Mouse (Mus musculus) neutrophil, adult 5-6 weeks (primary cell): Measurements from ENCODE around the gene Lypd6b. TPM values are rescaled to one million over a fixed set of nuclear protein-coding genes. Genes with fewer than 3 reads are reported as not detected.

Experiments used
- ATAC-seq: fragments of 151-379, 151-347 bp; 2 replicates; pipeline ENCODE4 v1.8.0; 2017; ENCODE audit warnings: mild to moderate bottlenecking, moderate TSS enrichment; ENCODE audit not compliant: insufficient number of reproducible peaks, poor library complexity, low FRiP score, severe bottlenecking; ENCODE audit errors: extremely low read depth
- total RNA-seq: library from RNA; stranded (forward); fragments of 200-1000 nt; gene quantifications from 2 replicates; pipeline ENCODE4 v1.2.3, GENCODE M21; 2017

Lypd6b gene
- total RNA-seq, 1 experiment from 2014 or later = 7.4 TPM

DNA sequence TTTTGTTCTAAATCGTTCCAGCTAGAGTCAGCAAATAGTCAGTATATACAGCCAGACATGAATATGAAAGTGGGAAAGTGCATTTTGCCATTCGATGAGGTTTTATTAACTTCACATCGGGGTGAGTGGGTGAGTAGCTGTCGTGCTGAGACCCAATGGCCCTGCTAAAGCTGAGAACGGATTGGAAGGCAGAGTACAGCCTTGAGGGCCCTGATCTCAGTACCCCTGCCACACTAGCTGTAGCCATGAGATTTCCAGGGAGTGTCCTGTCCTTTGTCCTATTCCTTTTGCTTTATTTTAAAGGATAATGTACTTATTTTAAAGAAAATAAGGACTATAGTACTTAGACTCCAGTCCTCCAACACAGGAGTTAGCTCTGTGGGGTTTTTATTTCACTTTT is 69.1 kb downstream of the Lypd6b start:
- no peak for ATAC-seq

DNA sequence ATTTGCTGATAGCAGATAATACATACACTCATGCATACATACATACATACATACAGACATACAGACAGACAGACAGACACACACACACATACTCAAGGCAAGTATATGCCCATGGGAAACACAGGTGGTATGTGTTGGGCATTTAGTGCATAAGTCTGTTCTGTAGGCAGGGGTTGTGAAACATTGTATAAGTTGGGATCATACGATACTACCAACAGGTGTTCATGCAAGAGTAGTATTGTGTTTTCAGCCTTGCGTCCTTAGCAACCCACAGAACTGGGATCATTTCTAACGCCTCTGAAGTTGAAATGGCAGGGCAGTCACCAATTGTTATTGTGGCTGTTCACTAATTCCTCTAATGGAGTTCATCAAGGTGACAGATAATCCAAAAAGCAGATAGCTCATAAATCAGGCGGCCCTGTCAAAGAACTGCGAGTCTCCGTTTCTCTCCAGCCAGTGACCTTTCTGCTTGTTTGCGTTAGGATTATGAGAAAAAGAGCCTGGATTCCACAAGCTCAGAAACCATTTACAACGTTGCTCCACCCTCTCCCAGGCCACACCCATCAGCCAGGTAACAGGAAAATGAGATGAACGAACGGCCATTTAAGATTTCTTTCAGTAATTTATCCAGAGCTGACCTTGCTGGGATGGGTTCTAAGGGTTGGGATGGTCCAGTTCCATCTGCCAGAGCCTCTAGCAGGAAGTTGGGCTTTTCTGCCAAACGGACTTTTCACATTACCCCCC is 72.9 kb downstream of the Lypd6b start:
- no peak for ATAC-seq

DNA sequence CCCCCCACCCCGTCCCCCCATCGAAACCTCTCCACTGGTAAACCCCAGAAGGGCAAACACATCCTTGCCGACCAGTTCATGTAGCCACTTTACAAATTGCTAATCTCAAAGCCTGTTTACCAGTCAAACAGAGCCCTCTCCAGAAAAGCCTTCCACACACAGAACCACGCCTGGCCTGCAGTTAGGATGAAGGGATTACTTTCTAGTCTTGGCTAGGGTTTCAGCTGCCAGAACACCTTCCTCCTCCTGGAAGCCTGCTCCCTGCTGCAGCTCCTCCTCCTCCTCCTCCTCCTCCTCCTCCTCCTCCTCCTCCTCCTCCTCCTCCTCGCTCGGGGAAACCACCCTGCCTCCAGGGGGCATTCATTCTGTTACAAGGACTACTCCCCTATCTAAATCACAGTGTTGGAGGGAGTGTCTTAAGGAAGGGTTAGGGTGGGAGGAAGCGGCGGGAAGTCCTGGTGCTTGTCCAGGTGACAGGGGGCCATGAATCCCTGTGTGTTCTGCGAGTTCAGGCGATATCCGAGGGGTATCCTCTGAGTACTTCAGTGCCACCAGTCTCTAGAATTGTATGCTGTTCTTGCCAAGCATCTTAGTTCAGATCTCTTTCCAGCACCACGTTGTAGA is 73.6 kb downstream of the Lypd6b start:
- ATAC-seq = no peak

- no peak for ATAC-seq
These were observed 74.2 kb downstream of the Lypd6b start for GRCm38 (mm10) chr2:49861658-49862057.

- no peak for ATAC-seq
These were observed 80.8 kb downstream of the Lypd6b start for GRCm38 (mm10) chr2:49868116-49868858.

GRCm38 (mm10) chr2:49869044-49869443 is 81.6 kb downstream of the Lypd6b start:
- ATAC-seq = no peak

DNA sequence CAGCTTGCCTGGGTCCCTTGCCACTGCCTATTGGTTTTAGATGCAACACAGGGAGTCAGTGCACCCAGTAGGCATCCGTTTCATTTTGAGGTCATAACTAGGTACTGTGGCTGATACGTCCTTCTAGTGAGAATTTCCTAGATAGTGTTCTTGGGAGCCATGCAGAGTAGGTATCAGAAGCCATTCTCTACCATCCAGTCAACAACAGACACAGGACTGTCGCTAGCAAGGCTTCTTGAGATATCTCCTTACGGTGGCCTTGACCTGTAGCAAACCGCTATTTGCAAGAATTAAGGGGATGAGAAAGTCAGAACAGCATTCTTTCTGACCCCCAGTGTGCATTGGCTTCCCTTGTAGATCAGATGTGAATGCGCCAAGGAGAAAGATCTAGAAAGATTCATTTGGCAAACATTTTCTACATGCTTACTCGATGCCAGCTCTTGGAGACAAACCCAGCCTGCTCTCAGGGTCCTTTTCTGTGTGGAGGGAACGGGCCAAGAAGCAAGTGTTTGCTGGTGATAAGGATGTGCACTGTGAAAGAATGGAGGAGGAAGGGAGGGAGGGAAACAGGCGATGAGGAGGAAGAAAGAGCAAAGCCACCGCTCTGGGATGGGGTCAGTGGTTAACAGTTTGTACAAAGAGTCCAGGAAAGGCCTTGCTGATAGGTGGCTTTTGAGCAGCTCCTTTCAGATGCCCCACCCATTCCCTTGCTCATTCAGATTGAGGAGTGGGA is 82.5 kb downstream of the Lypd6b start:
- ATAC-seq = no peak

GRCm38 (mm10) chr2:49871012-49871411 is 83.5 kb downstream of the Lypd6b start:
- ATAC-seq = no peak

- no peak for ATAC-seq
These were observed 93.0 kb downstream of the Lypd6b start for GRCm38 (mm10) chr2:49880507-49880906.

- ATAC-seq = no peak
These were observed 93.5 kb downstream of the Lypd6b start for GRCm38 (mm10) chr2:49881002-49881401.

DNA sequence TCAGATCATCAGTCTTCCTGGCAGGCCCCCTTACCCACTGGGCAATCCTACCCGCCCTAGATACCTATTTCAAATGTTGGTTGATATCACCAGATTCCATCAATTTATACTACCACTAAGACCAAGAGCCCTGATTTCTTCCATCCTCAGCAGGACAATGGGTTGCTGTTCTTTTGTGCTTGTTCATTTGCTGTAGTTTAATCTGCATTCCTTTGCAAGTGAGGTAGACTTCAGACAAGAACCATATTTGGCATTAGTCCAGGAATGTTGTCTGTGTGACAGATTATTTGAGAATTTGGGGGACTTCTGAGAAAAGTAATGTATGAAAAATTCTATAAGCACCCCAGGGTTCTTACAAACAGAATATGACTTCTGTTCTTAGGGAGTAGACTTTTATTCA is 95.0 kb downstream of the Lypd6b start:
- ATAC-seq = no peak

DNA sequence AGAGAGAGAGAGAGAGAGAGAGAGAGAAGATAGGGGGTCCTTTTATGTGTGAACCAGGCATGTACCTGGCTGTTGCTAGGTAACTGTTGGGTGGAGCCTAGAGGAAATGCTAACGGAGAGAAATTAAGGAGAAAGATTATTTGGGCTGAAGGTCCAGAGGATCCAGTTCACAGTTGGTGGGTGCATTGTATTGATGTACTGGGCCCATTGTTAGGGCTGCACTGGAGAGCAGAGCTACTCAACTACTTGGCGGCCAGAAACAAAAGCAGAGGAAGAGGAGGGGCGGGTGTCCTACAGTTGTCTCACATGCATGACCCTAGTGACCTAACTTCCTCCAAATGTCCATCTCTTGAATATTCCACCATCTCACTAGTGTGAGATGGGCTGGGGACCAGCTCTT is 96.5 kb downstream of the Lypd6b start:
- ATAC-seq = no peak

GRCm38 (mm10) chr2:49886209-49886608 is 98.7 kb downstream of the Lypd6b start:
- ATAC-seq = no peak

GRCm38 (mm10) chr2:49888346-49888745 is 100.9 kb downstream of the Lypd6b start:
- ATAC-seq = no peak

GRCm38 (mm10) chr2:49890727-49891126 is 103.2 kb downstream of the Lypd6b start:
- no peak for ATAC-seq

DNA sequence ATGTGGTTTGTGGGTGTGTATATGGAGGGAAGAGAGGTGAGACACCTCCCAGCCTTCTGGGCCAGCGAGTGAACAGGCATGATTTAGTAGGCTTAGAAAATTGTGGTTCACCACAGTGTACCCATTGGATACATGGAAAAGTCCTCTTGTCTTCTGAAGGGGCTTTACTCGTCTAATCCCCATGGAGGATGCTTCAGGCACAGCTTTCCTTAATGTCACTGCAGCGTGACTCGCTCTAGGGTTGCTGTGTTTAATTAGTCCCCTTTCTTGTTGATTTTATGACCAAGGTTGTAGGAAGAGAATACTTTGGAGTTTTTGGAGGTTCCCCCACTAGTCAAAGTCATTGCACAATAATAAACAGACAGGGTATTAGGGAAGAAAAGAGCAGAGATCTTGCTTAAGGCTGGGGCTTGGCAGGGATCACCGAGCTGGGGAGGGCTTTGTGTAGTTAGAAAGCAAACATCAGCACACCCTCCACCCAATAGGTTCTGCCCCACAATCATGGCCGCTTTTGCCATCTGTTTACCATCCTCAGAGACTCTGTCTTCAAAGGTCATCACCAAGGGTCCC is 122.4 kb downstream of the Lypd6b start:
- no peak for ATAC-seq

DNA sequence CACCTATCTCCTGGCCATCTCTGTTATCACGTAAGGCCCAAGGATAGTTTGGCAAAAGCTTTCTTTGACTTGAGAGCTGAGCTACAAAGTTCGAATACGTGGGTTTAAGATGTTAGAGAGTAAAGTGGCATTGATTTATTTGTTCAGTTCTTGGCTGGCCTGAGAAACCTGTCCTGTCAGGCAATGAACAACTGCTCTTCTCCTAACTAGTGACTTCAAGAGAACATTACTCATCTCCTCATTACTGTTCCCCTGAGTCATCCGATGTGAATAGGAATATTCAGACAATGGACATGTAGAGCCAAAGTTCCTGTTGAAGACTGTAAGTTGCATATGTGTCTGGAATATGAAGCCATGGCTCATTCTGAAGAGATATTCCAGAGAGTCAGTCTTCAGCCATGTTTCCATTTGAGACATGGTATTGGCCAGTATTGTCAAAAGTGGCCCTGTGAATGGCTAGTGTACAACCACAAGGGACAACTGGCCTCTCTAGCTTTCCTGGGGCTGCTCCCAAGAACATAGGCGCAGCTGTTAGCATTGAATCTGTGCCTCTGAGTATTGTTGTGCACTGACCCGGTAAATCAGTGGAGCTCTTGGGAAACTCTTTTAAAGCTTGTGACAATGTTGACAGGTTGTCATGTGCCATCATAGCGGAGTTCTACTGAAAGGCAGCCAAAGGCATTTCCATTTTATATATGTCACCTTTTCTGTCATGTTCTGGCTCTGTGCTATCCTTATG is 124.0 kb downstream of the Lypd6b start:
- no peak for ATAC-seq

DNA sequence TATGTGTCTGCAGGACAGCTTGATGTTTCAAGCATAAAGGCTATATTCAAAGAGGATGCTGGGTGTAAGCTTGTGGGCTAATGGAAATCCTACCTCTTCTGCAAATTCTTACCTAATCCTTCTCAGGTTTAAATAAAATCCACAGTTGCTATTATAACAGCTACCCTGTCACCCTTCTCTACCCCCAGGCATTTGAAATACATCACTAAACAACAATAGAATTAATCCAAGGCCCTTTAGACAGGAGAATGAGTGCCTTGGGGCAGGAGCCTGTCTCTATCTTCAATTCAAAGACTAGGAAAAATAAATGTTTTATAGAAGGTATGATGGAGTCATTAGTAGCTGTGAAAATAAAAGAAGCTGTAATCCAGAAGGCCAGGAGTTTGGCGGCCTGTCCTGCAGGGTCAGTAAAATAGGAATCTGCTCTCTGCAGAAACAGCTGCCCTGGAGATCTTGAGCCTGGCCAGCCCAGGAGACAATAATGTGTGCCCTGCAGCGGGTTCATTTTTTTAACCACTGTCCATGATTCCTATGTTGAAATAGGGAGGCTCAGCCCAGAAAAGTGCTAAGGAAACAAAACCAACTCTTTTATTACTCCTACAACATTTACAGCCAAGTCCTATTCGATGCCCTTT is 124.9 kb downstream of the Lypd6b start:
- ATAC-seq = no peak
